Mouse (Mus musculus) cerebellum, postnatal 4 days (tissue): ENCODE data around the gene H2-Q1.
"Not testable (repeated sequence)": the region's sequence is repeated elsewhere in the genome, so short reads cannot be mapped to it uniquely, and the experiment has no call there.

Source experiments
- DNase-seq, 2 experiments: peaks; one replicate each; pipeline ENCODE4 v3.0.0; 2022; ENCODE audit warnings: low spot score in 2 of 2, mixed read lengths in 1 of 2

H2-Q1 gene

GRCm38 (mm10) chr17:35342711-35343476 is 22.7 kb downstream of the H2-Q1 start:
- DNase-seq = no peak

- not testable (repeated sequence) for DNase-seq
Measured at GRCm38 (mm10) chr17:35347659-35348058, 27.5 kb downstream of the H2-Q1 start.

- DNase-seq = not testable (repeated sequence)
Measured at GRCm38 (mm10) chr17:35353275-35353674, 33.1 kb downstream of the H2-Q1 start.

- DNase-seq = no peak
Measured at GRCm38 (mm10) chr17:35354071-35354470, 33.9 kb downstream of the H2-Q1 start.

- no peak for DNase-seq
Measured at GRCm38 (mm10) chr17:35357086-35357485, 36.9 kb downstream of the H2-Q1 start.

- DNase-seq = no peak
Measured at GRCm38 (mm10) chr17:35358763-35359469, 38.7 kb downstream of the H2-Q1 start.

- no peak for DNase-seq
Measured at GRCm38 (mm10) chr17:35359470-35359862, 39.3 kb downstream of the H2-Q1 start.
